In genomic region chr15:92435306-92435705, GRCm38 (mm10) we compare ENCODE assay signal across 21 mouse cellular contexts. TPM values are rescaled to one million over a fixed set of nuclear protein-coding genes. Genes with fewer than 3 reads are reported as not detected.
DNase-seq lines count a peak whose midpoint lies in the region; ATAC-seq and TF ChIP-seq lines count a peak whose summit lies in the region.
"Had no signal": no experiment of that assay in that cellular context is flagged by ENCODE, and none has a peak within 500 bp of the region (broad histone marks: within the 10 kb centered on the region; RNA-seq: fewer than 3 reads in every experiment).

No protein-coding gene starts in this region.

- no peak overlapping the region for H3K4me3 ChIP-seq in hindbrain, embryonic 13.5 days
- H3K4me3 ChIP-seq in hindbrain, embryonic 10.5 days: no peak overlapping the region
- H3K4me3 ChIP-seq in midbrain, embryonic 12.5 days: no peak overlapping the region
- H3K4me3 ChIP-seq in midbrain, embryonic 11.5 days (ENCODE audit: low read depth, low read length): no peak overlapping the region
- no peak overlapping the region for H3K4me3 ChIP-seq in midbrain, postnatal 0 days (ENCODE audit: low read depth, low read length)
- no peak overlapping the region for H3K4me3 ChIP-seq in midbrain, embryonic 10.5 days
- H3K4me3 ChIP-seq: embryonic facial prominence, embryonic 12.5 days; embryonic facial prominence, embryonic 15.5 days; gastrocnemius, adult 2 months had no signal

- H3K27me3 ChIP-seq in hindbrain, embryonic 13.5 days: no peaks in the 10 kb centered on the region
- no peaks in the 10 kb centered on the region for H3K27me3 ChIP-seq in hindbrain, embryonic 10.5 days (ENCODE audit: insufficient read depth, poor library complexity, severe bottlenecking)
- no peaks in the 10 kb centered on the region for H3K27me3 ChIP-seq in midbrain, embryonic 12.5 days
- H3K27me3 ChIP-seq in midbrain, embryonic 11.5 days (ENCODE audit: control insufficient read depth, insufficient read depth, low read length): no peaks in the 10 kb centered on the region
- no peaks in the 10 kb centered on the region for H3K27me3 ChIP-seq in midbrain, postnatal 0 days (ENCODE audit: insufficient read depth, low read length)
- H3K27me3 ChIP-seq in midbrain, embryonic 10.5 days (ENCODE audit: low read depth, poor library complexity, severe bottlenecking): no peaks in the 10 kb centered on the region
- H3K27me3 ChIP-seq: embryonic facial prominence, embryonic 12.5 days; embryonic facial prominence, embryonic 15.5 days had no signal

- H3K9ac ChIP-seq in hindbrain, embryonic 13.5 days: no peak overlapping the region
- H3K9ac ChIP-seq in midbrain, embryonic 12.5 days (replicated peaks): no peak overlapping the region
- H3K9ac ChIP-seq in midbrain, embryonic 11.5 days (ENCODE audit: low read length): no peak overlapping the region
- H3K9ac ChIP-seq in midbrain, postnatal 0 days (replicated peaks; ENCODE audit: low read length, poor library complexity, severe bottlenecking): no peak overlapping the region
- H3K9ac ChIP-seq: embryonic facial prominence, embryonic 12.5 days; embryonic facial prominence, embryonic 15.5 days; forebrain, postnatal 0 days had no signal

- H3K9me3 ChIP-seq in hindbrain, embryonic 13.5 days: no peaks in the 10 kb centered on the region
- no peaks in the 10 kb centered on the region for H3K9me3 ChIP-seq in hindbrain, embryonic 10.5 days
- no peaks in the 10 kb centered on the region for H3K9me3 ChIP-seq in midbrain, embryonic 12.5 days
- no peaks in the 10 kb centered on the region for H3K9me3 ChIP-seq in midbrain, embryonic 11.5 days (ENCODE audit: control insufficient read depth, low read length)
- no peaks in the 10 kb centered on the region for H3K9me3 ChIP-seq in midbrain, postnatal 0 days (ENCODE audit: low read length)
- no peaks in the 10 kb centered on the region for H3K9me3 ChIP-seq in midbrain, embryonic 10.5 days (replicated peaks)
- H3K9me3 ChIP-seq: embryonic facial prominence, embryonic 12.5 days; embryonic facial prominence, embryonic 15.5 days had no signal

- WGBS in hindbrain, embryonic 13.5 days: 27% methylated on average over 4 of the region's 4 CpGs
- WGBS in hindbrain, embryonic 10.5 days: 45% methylated on average over 4 of the region's 4 CpGs
- WGBS in midbrain, embryonic 12.5 days: 8% methylated on average over 4 of the region's 4 CpGs
- 19% methylated on average over 4 of the region's 4 CpGs for WGBS in midbrain, embryonic 11.5 days
- WGBS in midbrain, postnatal 0 days: 16% methylated on average over 4 of the region's 4 CpGs
- 28% methylated on average over 4 of the region's 4 CpGs for WGBS in midbrain, embryonic 10.5 days

- no peaks in the 10 kb centered on the region for H3K36me3 ChIP-seq in hindbrain, embryonic 13.5 days
- H3K36me3 ChIP-seq in hindbrain, embryonic 10.5 days: no peaks in the 10 kb centered on the region
- no peaks in the 10 kb centered on the region for H3K36me3 ChIP-seq in midbrain, embryonic 12.5 days
- H3K36me3 ChIP-seq in midbrain, embryonic 11.5 days (ENCODE audit: control insufficient read depth, insufficient read depth, low read length): no peaks in the 10 kb centered on the region
- H3K36me3 ChIP-seq in midbrain, postnatal 0 days (ENCODE audit: insufficient read depth, low read length): no peaks in the 10 kb centered on the region
- no peaks in the 10 kb centered on the region for H3K36me3 ChIP-seq in midbrain, embryonic 10.5 days
- H3K36me3 ChIP-seq: embryonic facial prominence, embryonic 12.5 days; embryonic facial prominence, embryonic 15.5 days had no signal

- no peak overlapping the region for H3K4me2 ChIP-seq in hindbrain, embryonic 13.5 days
- no peak overlapping the region for H3K4me2 ChIP-seq in midbrain, embryonic 12.5 days (replicated peaks)
- H3K4me2 ChIP-seq in midbrain, embryonic 11.5 days: no peak overlapping the region
- no peak overlapping the region for H3K4me2 ChIP-seq in midbrain, postnatal 0 days (ENCODE audit: low read depth, low read length, poor library complexity, severe bottlenecking)
- H3K4me2 ChIP-seq: embryonic facial prominence, embryonic 12.5 days; embryonic facial prominence, embryonic 15.5 days; heart, embryonic 11.5 days had no signal

- no peak for ATAC-seq in hindbrain, embryonic 13.5 days (ENCODE audit: low FRiP score)
- ATAC-seq in midbrain, embryonic 12.5 days (ENCODE audit: low FRiP score, low read depth): 0 out of 2 replicates have a peak, but pooled peaks have one; percentile 16
- no peak for ATAC-seq in midbrain, embryonic 11.5 days (ENCODE audit: low FRiP score)
- no peak for ATAC-seq in midbrain, postnatal 0 days (ENCODE audit: low FRiP score)
- ATAC-seq: activated CD4-positive, CD25-positive, alpha-beta regulatory T cell, adult 4 months; forebrain, embryonic 14.5 days had no signal

- peaks cover 4% of the 10 kb centered on the region for H3K4me1 ChIP-seq in hindbrain, embryonic 13.5 days (replicated peaks)
- H3K4me1 ChIP-seq in hindbrain, embryonic 10.5 days (replicated peaks): no peaks in the 10 kb centered on the region
- H3K4me1 ChIP-seq in midbrain, embryonic 12.5 days: peaks cover 6% of the 10 kb centered on the region; the same call in 1 of the 2 replicates
- no peaks in the 10 kb centered on the region for H3K4me1 ChIP-seq in midbrain, embryonic 11.5 days (ENCODE audit: control insufficient read depth, insufficient read depth, low read length)
- H3K4me1 ChIP-seq in midbrain, postnatal 0 days (ENCODE audit: insufficient read depth, low read length): 0 out of 2 replicates have a peak, but pooled peaks cover 3% of the 10 kb centered on the region
- H3K4me1 ChIP-seq in midbrain, embryonic 10.5 days: peaks cover 14% of the 10 kb centered on the region
- H3K4me1 ChIP-seq: embryonic facial prominence, embryonic 12.5 days; embryonic facial prominence, embryonic 15.5 days had no signal

- DNase-seq in hindbrain, embryonic 10.5 days (ENCODE audit: low spot score): no peak
- no peak for DNase-seq in midbrain, embryonic 11.5 days (ENCODE audit: low spot score, missing footprints)
- peak; percentile 37 for DNase-seq in midbrain, postnatal 0 days (ENCODE audit: low spot score)
- DNase-seq in midbrain, embryonic 10.5 days (ENCODE audit: low spot score): no peak
- DNase-seq: adrenal gland, adult 8-10 months; adrenal gland, postnatal 25 days; cerebellum, adult 18-20 months; gastrocnemius, adult 2 months; gastrocnemius, postnatal 14 days; heart, adult 11 months had no signal

- peak overlapping the region; percentile 12; the same call in 1 of the 2 replicates for H3K27ac ChIP-seq in hindbrain, embryonic 13.5 days
- no peak overlapping the region for H3K27ac ChIP-seq in hindbrain, embryonic 10.5 days
- H3K27ac ChIP-seq in midbrain, embryonic 12.5 days (replicated peaks): no peak overlapping the region
- no peak overlapping the region for H3K27ac ChIP-seq in midbrain, embryonic 11.5 days (ENCODE audit: low read depth, low read length)
- H3K27ac ChIP-seq in midbrain, postnatal 0 days (ENCODE audit: low read depth, low read length): no peak overlapping the region
- H3K27ac ChIP-seq in midbrain, embryonic 10.5 days (replicated peaks): no peak overlapping the region
- H3K27ac ChIP-seq: embryonic facial prominence, embryonic 12.5 days; embryonic facial prominence, embryonic 15.5 days; gastrocnemius, adult 2 months had no signal

- TF ChIP-seq CTCF in midbrain, postnatal 0 days (IDR thresholded peaks at IDR 0.05): no peak

RNA-seq across cellular contexts. Expression of gene Pdzrn4, which starts 38.6 kb away (rescaled TPM):
- polyA plus RNA-seq in hindbrain, embryonic 13.5 days (2015; fragmentation: Nextera tagmentation; extraction: Ambion mirVana): 42.7 and 45.3 TPM in 2 replicates
- polyA plus RNA-seq in hindbrain, embryonic 10.5 days (2016; fragmentation: Nextera tagmentation; extraction: Ambion mirVana): 7.3 and 14.0 TPM in 2 replicates
- 10.8 and 13.8 TPM in 2 replicates for polyA plus RNA-seq in midbrain, embryonic 12.5 days (2016; fragmentation: Nextera tagmentation; extraction: Ambion mirVana)
- 7.8 and 8.5 TPM in 2 replicates for polyA plus RNA-seq in midbrain, embryonic 11.5 days (2014; fragmentation: Nextera tagmentation; extraction: Ambion mirVana)
- total RNA-seq in midbrain, postnatal 0 days (2014; rRNA removed): 14.6 and 19.0 TPM in 2 replicates
- polyA plus RNA-seq in midbrain, postnatal 0 days (2015; fragmentation: Nextera tagmentation; extraction: Ambion mirVana): 23.0 and 23.2 TPM in 2 replicates
- 6.3 and 7.7 TPM in 2 replicates for polyA plus RNA-seq in midbrain, embryonic 10.5 days (2016; fragmentation: Nextera tagmentation; extraction: Ambion mirVana)
- total RNA-seq: adrenal gland, adult 8-10 months; common myeloid progenitor, adult 5-6 weeks; ES-E14; hematopoietic stem cell, adult 5-6 weeks had no signal
